Mouse (Mus musculus) forebrain, embryonic 16.5 days (tissue): ENCODE measurements at regions not wholly inside any gene's neighbourhood (a gene's known extent, or its start where the extent isn't known, plus 50 kb on each side); places are given as distances from the start of the nearest gene placed in this dataset.

ENCODE experiments used
- ATAC-seq: fragments of 200-750 bp; cut with Nextera tagmentation; 2 replicates; pipeline ENCODE4 v1.8.0; 2017; ENCODE audit warnings: mild to moderate bottlenecking, moderate library complexity
- H3K27ac ChIP-seq: fragments of 300-500 bp; sonication (generic); 2 replicates; pipeline ENCODE4 v1.5.1; 2014; ENCODE audit warnings: low read length, control low read depth
- H3K27me3 ChIP-seq: fragments of 300-500 bp; sonication (generic); replicated peaks from 2 replicates; pipeline ENCODE4 v1.6.1; 2014; ENCODE audit warnings: low read length; ENCODE audit not compliant: control insufficient read depth, insufficient read depth
- H3K36me3 ChIP-seq: fragments of 300-500 bp; sonication (generic); 2 replicates; pipeline ENCODE4 v1.6.1; 2014; ENCODE audit not compliant: control insufficient read depth, insufficient read depth
- H3K4me1 ChIP-seq: fragments of 300-500 bp; sonication (generic); replicated peaks from 2 replicates; pipeline ENCODE4 v1.6.1; 2014; ENCODE audit warnings: low read length; ENCODE audit not compliant: control insufficient read depth, insufficient read depth
- H3K4me2 ChIP-seq: fragments of 300-500 bp; sonication (generic); 2 replicates; pipeline ENCODE4 v1.6.1; 2014; ENCODE audit warnings: mild to moderate bottlenecking, low read length, control low read depth
- H3K4me3 ChIP-seq: fragments of 300-500 bp; sonication (generic); replicated peaks from 2 replicates; pipeline ENCODE4 v1.5.1; 2014; ENCODE audit warnings: mild to moderate bottlenecking, low read length, control low read depth
- H3K9ac ChIP-seq: fragments of 300-500 bp; sonication (generic); replicated peaks from 2 replicates; pipeline ENCODE4 v1.6.1; 2014; ENCODE audit warnings: low read depth, low read length, control low read depth
- H3K9me3 ChIP-seq: fragments of 300-500 bp; sonication (generic); 2 replicates; pipeline ENCODE4 v1.6.1; 2016; ENCODE audit warnings: low read length; ENCODE audit not compliant: control insufficient read depth
- WGBS: fragments of 180-500 bp; shearing (Covaris S2); extraction: QIAGEN DNeasy Blood & Tissue Kit; methylation state at CpG from one replicate; pipeline ENCODE4 v1.1.7; 2014; 5-methylcytosine and 5-hydroxymethylcytosine counted together

- Histone ChIP-seq H3K4me3 (no peak overlapping the region), H3K9me3 (no peaks in the 10 kb centered on the region)
- no peak for ATAC-seq
Observed at GRCm38 (mm10) chr2:143206053-143206452, 127.8 kb downstream of the Otor start.

GRCm38 (mm10) chr2:143207191-143207590 lies 128.9 kb downstream of the Otor start:
- no peaks in the 10 kb centered on the region for H3K4me1 ChIP-seq

More at GRCm38 (mm10) chr2:143206053-143206452, 127.8 kb downstream of the Otor start:
- Histone ChIP-seq H3K27me3 (no peaks in the 10 kb centered on the region), H3K4me2 (no peak overlapping the region), H3K36me3 (no peaks in the 10 kb centered on the region), H3K4me1 (no peaks in the 10 kb centered on the region), H3K27ac (no peak overlapping the region), H3K9ac (no peak overlapping the region)

GRCm38 (mm10) chr2:143217251-143217650 lies 139.0 kb downstream of the Otor start:
- Histone ChIP-seq H3K27me3 (no peaks in the 10 kb centered on the region), H3K9me3 (no peaks in the 10 kb centered on the region), H3K9ac (no peak overlapping the region), H3K4me1 (peaks cover 7% of the 10 kb centered on the region), H3K36me3 (no peaks in the 10 kb centered on the region), H3K27ac (no peak overlapping the region), H3K4me3 (no peak overlapping the region), H3K4me2 (no peak overlapping the region)
- ATAC-seq, result no peak
- WGBS, result 86% methylated on average over 5 of the region's 5 CpGs

More at GRCm38 (mm10) chr2:143207191-143207590, 128.9 kb downstream of the Otor start:
- Histone ChIP-seq H3K27me3 (no peaks in the 10 kb centered on the region), H3K36me3 (no peaks in the 10 kb centered on the region), H3K9me3 (no peaks in the 10 kb centered on the region), H3K4me3 (no peak overlapping the region), H3K9ac (no peak overlapping the region), H3K4me2 (no peak overlapping the region), H3K27ac (no peak overlapping the region)
- ATAC-seq, result no peak
- WGBS, result 40% methylated on average over 5 of the region's 5 CpGs

- no peak overlapping the region for H3K4me2 ChIP-seq
- H3K27ac ChIP-seq, result no peak overlapping the region
- no peaks in the 10 kb centered on the region for H3K36me3 ChIP-seq
- ATAC-seq, result peak; percentile 94
- no peak overlapping the region for H3K9ac ChIP-seq
- no peaks in the 10 kb centered on the region for H3K9me3 ChIP-seq
- H3K27me3 ChIP-seq, result no peaks in the 10 kb centered on the region
- H3K4me3 ChIP-seq, result no peak overlapping the region
- peaks cover 7% of the 10 kb centered on the region for H3K4me1 ChIP-seq
- WGBS, result 34% methylated on average over 5 of the region's 5 CpGs
Observed at GRCm38 (mm10) chr2:143217760-143218358, 139.6 kb downstream of the Otor start.

GRCm38 (mm10) chr2:143222326-143222725 lies 144.1 kb downstream of the Otor start:
- Histone ChIP-seq H3K9me3 (no peaks in the 10 kb centered on the region), H3K27me3 (no peaks in the 10 kb centered on the region), H3K4me2 (no peak overlapping the region), H3K9ac (no peak overlapping the region), H3K4me1 (peaks cover 6% of the 10 kb centered on the region), H3K27ac (no peak overlapping the region), H3K36me3 (no peaks in the 10 kb centered on the region), H3K4me3 (no peak overlapping the region)
- 78% methylated on average over 1 of the region's 1 CpGs for WGBS
- no peak for ATAC-seq

GRCm38 (mm10) chr2:143224410-143225130 lies 146.3 kb downstream of the Otor start:
- Histone ChIP-seq H3K9ac (no peak overlapping the region), H3K4me1 (no peaks in the 10 kb centered on the region), H3K36me3 (no peaks in the 10 kb centered on the region), H3K27me3 (no peaks in the 10 kb centered on the region), H3K27ac (no peak overlapping the region), H3K9me3 (no peaks in the 10 kb centered on the region), H3K4me3 (no peak overlapping the region), H3K4me2 (no peak overlapping the region)
- WGBS, result 59% methylated on average over 4 of the region's 4 CpGs
- peak; percentile 50 for ATAC-seq

GRCm38 (mm10) chr2:143233795-143234194 lies 155.5 kb downstream of the Otor start:
- Histone ChIP-seq H3K4me3 (no peak overlapping the region), H3K27ac (no peak overlapping the region), H3K36me3 (no peaks in the 10 kb centered on the region), H3K9me3 (no peaks in the 10 kb centered on the region), H3K27me3 (no peaks in the 10 kb centered on the region), H3K4me2 (no peak overlapping the region), H3K9ac (no peak overlapping the region), H3K4me1 (no peaks in the 10 kb centered on the region)
- ATAC-seq, result no peak
- 81% methylated on average over 7 of the region's 7 CpGs for WGBS

- H3K27ac ChIP-seq, result no peak overlapping the region
- no peak overlapping the region for H3K4me3 ChIP-seq
- H3K9me3 ChIP-seq, result no peaks in the 10 kb centered on the region
- H3K4me2 ChIP-seq, result no peak overlapping the region
- H3K36me3 ChIP-seq, result no peaks in the 10 kb centered on the region
- no peaks in the 10 kb centered on the region for H3K4me1 ChIP-seq
- H3K9ac ChIP-seq, result no peak overlapping the region
- no peaks in the 10 kb centered on the region for H3K27me3 ChIP-seq
- no peak for ATAC-seq
- 90% methylated on average over 4 of the region's 4 CpGs for WGBS
Observed at GRCm38 (mm10) chr2:143240274-143240673, 162.0 kb downstream of the Otor start.

GRCm38 (mm10) chr2:143243741-143244140 lies 165.5 kb downstream of the Otor start:
- no peaks in the 10 kb centered on the region for H3K36me3 ChIP-seq
- no peaks in the 10 kb centered on the region for H3K9me3 ChIP-seq
- H3K27ac ChIP-seq, result no peak overlapping the region
- no peaks in the 10 kb centered on the region for H3K4me1 ChIP-seq
- H3K27me3 ChIP-seq, result no peaks in the 10 kb centered on the region
- 83% methylated on average over 3 of the region's 3 CpGs for WGBS
- H3K4me3 ChIP-seq, result no peak overlapping the region
- H3K4me2 ChIP-seq, result no peak overlapping the region
- no peak for ATAC-seq
- H3K9ac ChIP-seq, result no peak overlapping the region
